Mouse (Mus musculus): ENCODE data around the gene Acad9. TPM values are rescaled to one million over a fixed set of nuclear protein-coding genes. Genes with fewer than 3 reads are reported as not detected.

The Acad9 gene
- polyA plus RNA-seq (2015; fragmentation: Nextera tagmentation; extraction: Ambion mirVana), result 45.1 and 53.7 TPM in 2 replicates

GRCm38 (mm10) chr3:36065843-36066651, at the start of gene Acad9:
Acad9 (plus strand) TSS chr3:36065979.

GRCm38 (mm10) chr3:36053447-36053846, 12.3 kb upstream of the Acad9 start, which contains the start of gene Ccdc144b:
Ccdc144b (minus strand) TSS chr3:36053547.

Other genes with a start within 250 kb of the Acad9 start
- 70.1 and 80.8 TPM in 2 replicates for gene Dcun1d1, start 128.5 kb upstream of the Acad9 start, polyA plus RNA-seq (2015; fragmentation: Nextera tagmentation; extraction: Ambion mirVana)
- 18.9 and 40.0 TPM in 2 replicates for gene Mccc1, start 65.3 kb upstream of the Acad9 start, polyA plus RNA-seq (2015; fragmentation: Nextera tagmentation; extraction: Ambion mirVana)
- gene Ccdc144b, start 12.4 kb upstream of the Acad9 start, polyA plus RNA-seq (2015; fragmentation: Nextera tagmentation; extraction: Ambion mirVana), result 0.41 TPM in 1 of 2 replicates, not detected in the other
- 2.9 and 3.1 TPM in 2 replicates for gene D3Ertd254e, start 85.0 kb downstream of the Acad9 start, polyA plus RNA-seq (2015; fragmentation: Nextera tagmentation; extraction: Ambion mirVana)
- 0.07 and 0.18 TPM in 2 replicates for gene Qrfpr, start 156.3 kb downstream of the Acad9 start, polyA plus RNA-seq (2015; fragmentation: Nextera tagmentation; extraction: Ambion mirVana)